Mouse (Mus musculus) telencephalon, adult 2 months (tissue): ENCODE results near the gene Itgb2.

Experiments
- DNase-seq: peaks from one replicate; pipeline ENCODE4 v3.0.0-alpha.2; 2011; ENCODE audit warnings: low read depth, low spot score

Gene Itgb2

DNA sequence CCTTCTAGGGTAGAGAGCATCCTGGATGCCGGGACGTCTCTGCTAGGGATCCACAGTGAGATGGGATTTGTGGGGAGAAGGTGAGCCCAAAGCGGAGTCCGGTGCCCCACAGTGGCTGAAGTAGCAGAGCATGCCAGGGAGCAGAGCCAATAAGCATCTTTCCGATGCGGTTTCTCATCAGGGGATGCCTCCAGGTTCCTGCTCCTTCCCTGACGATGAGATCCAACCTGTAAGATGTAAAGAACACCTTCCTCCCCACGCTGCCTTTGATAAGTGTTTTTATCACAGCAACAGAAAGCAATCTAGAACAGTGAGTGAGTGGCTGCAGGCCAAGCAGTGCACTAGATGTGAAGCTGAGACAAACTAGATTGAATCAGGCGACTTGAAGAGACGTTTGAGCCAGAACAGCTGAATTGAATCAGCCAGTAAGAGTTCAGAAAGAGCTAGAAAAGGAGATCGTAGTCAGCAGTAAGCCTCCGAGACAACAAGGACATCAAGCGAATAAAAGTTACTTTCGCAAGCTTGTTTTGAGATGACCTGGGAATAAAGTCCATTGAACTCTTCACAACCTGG, 13.6 kb upstream of the Itgb2 start:
- no peak for DNase-seq

DNA sequence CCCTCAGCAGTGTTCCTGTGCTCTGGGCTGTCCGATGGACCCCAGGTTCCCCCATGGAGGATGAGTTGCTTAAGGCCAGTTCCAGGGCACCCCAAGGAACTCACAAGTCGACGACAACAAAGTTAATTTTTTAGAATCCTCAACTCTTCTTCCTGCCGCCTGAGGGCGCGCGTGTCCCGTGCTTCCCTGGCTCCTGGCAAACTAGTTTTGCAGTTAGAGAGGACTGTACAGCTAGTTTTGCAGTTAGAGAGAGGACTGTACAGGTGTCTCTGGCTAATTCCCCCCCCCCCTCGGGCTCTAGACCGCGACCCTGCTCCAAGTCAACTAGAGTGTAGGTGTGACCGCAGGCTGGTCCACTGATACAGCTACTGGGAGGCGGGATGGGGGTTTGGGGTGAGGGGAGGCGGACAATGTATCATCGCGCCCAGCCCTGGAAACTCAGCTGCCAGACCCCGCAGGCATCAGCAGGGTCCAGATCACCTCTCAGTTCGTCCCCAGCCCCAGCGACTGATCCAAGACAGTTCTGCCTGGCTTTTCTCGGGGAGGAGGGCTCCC, 12.9 kb upstream of the Itgb2 start:
- DNase-seq, result no peak

DNA sequence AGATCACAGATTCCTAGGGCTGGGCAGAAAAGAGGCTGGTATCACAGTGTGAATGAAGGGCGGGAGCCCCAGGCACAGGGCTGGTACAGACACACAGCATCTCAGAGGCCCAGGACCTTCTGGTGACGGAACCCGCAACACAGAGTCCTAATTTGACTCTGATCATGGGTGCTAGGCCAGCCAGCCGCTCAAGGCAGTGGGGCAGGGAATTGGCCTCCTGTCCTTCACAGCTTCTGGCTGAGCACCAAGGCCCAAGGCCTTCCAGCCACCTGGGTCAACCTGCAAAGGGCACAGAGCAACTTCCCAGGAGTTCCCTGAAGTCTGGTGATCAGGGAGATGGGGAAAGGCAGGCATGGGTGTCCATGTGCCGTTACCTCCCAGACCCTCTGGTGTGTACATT, 12.3 kb upstream of the Itgb2 start:
- DNase-seq, result no peak

DNA sequence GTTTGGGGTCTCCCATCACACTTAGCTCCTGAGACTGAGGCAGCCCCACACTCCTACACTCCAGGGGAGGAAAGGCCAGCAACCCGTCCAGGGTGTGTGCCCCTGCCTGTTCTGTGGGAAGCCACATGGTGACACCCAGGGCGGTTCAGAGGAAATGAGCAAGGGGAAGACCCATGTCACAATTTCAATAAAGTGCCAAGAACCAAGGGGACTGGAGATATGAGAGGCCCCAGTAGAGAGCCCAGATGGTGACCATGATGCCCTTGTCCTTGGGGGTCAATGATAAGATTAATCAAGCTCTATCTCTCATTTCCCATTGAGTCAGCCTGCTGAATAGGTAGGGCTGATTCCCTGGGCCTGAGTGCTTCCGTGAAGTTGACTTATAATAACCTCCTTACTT, 10.9 kb upstream of the Itgb2 start:
- no peak for DNase-seq

DNA sequence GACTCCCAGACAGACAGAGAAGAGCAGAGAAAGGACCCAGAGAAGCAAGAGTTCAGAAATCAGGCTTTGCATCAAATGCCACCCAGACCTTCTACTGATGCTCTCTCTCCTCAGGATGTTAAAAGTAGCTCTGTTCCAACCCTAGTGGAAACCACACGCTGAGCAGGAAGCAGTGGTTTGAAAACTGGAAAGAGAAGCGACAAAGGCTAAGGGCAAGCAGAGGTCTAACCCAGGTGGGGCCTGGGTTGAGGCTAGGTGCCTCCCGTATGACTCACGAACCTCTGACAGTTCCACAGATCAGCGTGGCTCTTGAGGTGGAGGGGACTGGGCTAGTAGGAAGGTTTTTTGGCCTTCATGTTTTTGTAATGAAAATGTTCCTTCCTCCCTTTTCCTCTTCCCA, 9.6 kb upstream of the Itgb2 start:
- DNase-seq, result no peak

DNA sequence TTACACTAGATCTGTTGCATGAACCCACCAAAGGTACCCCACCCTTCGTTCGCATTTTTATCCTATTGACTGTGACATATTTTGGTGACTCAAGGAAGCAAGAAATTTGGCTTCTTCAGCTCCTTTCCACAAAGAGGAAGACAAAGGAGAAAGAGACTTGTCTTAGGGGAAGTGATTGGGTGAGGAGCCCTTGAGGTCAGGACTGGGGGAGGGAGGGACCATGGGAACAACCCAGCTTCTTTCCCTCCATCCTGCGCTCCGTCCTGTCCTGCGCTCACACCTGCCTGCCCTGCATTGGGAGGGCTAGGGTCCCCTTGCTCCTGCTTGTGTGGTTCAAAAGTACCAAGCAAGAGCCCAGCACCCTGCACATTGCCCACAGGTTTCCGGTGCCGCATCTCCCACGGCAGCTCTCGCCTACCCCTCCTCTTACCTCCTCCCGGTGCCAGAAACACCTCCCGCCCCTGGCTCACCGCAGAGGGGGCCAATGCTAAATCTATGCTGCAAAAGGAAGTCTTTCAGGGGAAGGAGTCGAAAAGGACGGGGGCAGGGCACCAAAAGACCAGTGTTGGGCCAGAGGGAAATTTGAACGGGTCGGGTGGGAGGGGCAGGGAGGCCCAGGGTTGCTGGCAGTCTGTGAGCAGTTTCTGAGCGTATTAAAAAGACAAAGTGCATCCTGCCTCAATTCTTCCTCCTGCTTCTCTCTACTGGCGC, 7.9 kb upstream of the Itgb2 start:
- no peak for DNase-seq

DNA sequence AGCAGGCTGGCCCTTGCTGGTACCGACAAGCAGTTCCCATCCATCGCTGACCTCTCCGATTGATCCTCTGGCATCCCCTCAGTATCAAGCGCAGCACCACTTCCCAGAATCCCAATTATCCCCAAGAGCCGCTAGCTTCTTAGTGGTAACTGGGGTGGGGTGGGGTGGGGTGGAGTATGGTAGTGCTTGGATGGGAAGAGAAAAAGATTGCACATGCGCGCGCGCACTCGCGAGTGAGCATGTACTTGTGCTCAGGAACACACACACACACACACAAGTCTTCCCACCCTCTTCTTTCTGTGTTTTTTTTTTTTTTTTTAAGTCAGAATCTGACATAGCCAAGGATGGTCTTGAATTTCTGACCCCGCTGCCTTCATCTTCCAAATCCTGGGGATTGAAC, 7.3 kb upstream of the Itgb2 start:
- no peak for DNase-seq

DNA sequence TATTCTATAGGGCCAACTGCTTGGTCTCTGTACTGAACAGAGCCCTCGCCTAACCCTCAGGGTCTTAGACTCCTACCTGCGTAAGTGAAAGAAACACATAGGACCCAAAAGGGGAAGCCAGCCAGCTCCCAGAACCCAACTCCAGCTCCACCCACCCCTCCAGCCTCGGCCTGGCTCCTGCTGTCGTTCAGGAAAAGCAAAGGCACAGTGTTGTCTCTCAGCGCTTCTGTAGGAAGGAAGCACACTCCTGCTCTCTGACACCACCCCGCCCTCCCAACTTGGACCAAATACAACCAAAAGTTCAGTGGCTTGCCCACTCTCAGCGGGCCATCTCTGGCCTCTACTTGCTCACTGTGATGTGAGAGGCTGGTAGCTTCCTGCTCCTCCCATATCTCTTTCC, 6.7 kb upstream of the Itgb2 start:
- DNase-seq, result no peak

DNA sequence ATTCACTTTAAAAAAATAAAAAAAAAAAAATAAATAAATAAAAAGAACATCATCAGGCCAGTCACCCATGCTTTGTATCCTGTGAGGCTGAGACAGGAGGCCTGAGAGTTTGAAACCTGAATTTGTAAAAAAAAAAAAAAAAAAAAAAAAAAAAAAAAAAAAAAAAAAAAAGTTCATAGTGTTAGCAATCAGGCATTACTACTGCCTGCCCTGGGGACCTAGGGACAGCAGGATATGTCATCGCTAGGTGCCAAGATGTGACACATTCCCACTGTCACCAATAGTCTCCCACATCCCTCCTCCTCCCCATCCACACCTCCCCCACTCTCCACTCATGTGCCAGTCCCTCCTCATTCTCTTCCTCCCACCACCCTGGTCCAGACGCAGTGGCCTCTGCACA, 3.6 kb upstream of the Itgb2 start:
- no peak for DNase-seq

DNA sequence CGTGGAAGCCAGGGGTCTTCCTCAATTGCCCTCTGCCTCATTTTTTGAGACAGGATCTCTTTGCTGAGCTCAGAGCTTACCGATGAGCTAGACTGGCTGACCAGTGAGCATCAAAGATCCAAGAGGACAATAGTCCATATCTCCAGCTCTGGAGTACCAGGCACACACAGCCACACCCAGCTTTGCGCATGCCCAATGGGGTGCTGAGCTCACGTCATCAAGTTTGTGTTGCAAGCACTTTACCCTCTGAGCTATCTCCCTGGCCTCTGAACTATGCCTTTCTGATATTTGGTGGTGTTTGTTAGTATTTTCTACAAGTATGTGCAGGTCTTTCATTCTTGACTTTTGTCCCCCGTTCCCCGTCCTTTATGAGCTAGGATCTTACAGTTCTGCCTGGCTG, 1.4 kb upstream of the Itgb2 start:
- DNase-seq, result no peak

DNA sequence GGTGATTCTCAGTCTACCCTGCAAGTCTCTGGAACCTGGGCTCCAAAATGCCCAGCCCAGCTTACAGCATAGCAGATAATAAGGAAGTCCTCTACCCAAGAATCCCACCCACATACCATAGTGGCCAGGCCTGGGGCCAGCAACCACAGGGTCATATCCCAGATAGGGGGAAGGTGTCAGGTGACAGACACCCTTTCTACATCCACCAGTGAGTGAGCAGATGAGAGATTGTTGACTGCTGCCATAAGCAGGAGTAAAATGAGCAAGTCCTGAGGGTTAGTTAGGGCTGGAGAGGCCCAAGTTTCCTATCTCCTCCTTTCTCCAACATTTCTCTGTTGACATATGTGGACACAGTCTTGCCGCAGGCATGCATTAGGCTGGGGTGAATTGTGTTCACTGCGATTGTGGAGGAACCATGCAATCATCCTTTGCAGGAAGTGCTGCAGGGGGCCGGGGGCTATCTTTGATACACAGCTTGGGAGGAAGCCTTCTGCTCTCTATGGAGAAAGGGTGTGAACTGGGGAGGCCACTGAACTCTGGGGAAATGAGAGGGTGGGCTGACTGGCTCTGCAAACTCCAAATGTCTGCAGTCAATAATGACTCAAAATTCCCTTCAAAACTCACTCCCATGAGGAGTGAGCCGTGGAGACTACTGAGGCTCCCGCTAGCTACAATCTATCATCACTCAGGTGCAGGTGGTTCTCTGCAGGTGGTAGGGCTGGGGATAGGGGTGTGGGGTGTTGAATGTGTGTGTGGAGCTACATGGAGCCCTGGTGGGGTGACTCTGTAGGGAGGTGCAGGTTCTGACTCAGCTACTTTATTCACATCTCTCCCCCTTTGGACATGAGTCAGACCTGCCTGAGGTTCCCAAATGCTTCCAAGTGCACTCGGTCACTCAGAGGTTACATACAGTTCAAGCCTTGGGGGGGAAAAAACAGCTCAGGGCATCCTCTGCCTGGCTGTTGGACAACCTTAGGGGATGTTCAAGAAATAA, 1.3 kb downstream of the Itgb2 start:
- DNase-seq, result no peak

DNA sequence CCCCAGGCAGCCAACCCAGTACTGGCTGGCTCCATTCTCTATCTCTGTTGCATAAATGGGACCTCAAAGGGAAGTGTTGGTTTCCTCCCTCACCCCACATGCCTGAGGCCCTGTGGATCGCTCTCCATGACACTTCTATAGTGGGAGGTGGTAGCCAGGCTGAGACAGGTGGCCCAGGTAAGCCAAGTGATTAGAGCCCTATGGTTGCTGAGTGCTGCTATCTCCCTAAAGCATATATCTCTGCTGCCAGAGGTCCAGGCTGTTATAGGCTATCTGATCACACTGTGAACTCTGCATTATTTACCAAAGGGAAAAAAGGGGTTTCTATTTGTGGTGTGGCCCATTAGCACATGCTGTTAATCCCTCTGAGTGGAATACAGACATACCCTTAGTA, 2.0 kb downstream of the Itgb2 start:
- no peak for DNase-seq

DNA sequence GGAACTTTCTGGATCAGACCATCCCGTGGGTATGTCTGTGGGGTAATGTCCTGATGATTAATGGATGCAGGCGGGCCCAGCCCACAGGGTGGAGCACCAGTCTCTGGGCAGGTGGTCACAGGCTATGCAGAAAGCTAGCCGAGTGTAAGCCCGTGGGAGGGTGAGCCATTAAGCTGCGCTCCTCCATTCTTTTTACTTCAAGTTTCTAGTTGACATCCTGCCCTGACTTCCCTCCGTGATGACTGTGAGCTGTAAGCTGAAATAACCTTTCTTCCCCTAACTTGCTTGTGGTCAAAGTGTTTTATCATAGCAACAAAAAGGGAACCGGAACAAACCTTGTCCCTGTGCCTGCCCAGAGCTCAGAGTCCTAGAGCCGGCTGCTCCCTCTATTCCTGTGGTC, 6.7 kb downstream of the Itgb2 start:
- no peak for DNase-seq

DNA sequence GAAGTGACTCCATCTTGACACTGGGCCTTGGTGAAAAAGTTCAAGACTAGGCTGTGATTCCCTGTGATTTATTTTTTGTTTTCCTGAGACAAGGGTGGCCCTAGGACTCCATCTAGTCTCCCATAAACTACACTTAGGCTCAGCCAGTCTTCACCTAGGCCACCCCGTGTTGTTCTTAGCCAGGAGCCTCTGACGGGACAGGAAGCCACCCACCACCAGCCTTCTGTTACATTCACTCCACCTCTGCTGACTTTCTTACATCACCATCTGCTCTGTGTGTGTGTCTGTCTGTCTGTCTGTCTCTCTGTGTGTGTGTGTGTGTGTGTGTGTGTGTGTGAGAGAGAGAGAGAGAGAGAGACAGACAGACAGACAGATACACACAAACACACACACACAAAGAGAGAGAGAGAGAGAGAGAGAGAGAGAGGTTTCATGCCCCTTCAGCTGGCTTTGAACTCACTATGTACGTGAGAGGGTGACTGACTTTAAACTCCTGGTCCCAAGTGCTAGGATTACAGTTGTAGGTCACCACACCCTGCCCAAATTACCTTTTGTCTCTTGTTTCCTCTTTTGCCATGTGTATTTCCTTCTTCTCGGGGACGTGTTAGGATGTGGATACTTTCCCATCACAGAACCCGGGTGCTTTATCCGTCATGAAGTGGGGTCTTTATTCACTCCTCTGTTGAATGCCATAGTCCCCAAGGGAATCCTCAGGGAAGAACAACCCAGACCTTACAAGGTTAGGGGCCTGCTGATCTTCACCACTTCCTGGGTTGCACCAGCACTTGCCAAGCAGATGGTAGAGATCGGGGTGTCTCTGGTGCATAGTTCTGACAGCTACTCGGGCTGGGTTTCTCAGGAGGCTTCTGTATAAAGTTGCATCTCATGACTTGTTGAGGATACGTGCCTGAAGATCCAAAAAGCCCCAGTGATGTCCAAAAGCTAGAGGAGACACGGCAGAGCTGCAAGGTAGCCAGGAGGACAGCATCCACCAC, 7.5 kb downstream of the Itgb2 start:
- DNase-seq, result no peak

DNA sequence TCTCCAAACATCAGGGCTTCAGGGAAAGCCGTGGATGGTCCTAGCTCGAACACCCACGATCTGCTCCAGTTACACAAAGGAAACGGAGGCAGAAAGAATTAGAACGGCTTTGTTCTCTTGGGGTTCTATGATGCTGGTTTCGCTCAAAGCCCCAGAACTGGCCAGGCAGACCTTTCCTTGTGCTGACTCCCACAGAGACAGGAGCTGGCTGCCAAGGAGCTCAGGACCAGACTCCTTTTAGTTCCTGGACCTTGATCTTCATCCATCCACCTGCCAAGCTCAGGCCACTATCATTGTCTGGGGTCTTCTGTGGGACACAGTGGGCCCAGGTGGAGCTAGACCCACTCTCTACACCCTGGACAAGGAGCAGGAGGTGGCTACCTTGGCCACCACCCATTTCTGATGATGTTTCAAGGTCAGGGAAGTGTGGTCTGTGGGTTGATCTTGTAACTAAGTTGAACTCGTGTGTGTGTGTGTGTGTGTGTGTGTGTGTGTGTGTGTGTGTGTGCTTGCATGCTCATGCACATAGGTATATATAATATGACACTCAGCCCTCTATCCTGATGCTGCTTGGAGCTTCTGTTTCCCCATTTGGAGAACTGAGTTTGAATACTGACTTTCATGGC, 9.4 kb downstream of the Itgb2 start:
- no peak for DNase-seq

DNA sequence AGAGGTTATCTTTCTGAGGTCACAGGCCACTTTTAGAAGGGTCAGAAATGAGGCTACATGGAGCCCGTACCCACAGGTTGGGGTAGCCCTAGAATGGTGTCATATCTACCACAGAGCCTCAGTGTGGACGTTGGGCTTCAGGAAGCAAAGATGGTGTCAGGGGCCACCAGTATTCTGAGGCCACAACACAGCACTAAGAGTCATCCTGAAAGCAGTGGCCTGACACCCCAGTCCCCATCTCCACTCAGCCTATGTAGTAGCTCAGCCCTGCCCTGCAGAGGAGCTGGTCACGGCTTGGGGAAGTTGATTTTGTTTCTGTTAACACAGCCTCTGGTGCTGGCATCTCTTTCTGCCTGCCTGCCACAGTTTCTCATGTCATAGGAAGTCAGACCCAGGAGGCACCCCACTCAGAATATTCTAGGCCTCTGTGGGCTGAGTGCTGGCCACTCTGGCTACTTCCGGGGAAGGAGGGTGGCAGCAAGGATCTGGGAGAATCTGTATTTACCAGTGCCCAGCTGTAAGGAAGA, 10.6 kb downstream of the Itgb2 start:
- DNase-seq, result no peak

DNA sequence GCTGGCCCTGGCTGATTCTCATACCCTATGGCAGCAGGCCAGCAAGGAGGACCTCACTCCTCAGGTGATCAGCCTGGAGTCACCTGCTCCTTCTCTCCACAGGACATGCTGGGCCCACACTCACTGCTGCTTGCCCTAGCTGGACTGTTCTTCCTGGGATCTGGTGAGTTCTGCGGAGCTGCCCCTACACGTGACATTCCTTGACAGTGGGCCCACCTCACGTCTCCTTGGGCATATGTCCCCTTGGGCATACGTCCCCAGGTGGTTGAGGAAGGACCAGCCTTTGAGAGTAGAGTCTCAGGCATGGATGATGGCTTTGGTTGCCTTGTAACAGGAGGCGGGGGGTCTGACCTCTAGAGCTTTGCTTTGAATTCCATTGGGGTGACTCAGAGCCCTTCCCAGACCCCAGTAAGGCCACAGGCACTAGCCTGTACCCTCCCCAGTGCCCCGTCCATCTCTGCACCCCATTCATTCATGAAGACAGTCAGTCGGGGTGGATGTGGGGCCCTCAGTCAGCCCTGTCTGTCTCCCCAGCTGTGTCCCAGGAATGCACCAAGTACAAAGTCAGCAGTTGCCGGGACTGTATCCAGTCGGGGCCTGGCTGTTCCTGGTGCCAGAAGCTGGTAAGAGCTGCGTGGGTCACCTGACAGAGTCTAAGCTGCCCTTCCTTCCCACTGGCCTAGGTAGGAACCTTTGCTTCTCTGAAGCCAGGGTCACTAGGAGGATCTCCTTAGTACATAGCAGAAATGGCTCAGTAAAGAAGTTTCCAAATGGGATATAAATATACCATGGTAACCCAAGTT, 12.0 kb downstream of the Itgb2 start:
- no peak for DNase-seq

DNA sequence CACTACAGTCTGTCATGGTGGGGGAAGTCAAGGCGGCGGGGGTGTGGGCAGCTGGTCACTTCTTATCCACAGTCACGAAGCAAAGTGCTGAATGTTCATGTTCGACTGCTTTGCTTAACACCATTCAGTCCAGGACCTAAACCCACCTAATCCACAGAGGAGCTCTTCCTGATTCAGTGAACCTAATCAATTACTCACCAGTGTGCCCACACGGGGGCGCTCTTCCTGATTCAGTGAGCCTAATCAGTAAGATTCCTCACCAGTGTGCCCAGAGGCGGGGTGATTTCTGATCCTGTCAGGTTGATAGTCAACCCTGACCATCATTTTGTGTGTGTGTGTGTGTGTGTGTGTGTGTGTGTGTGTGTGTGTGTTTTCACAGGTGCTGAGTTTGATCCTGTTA, 13.2 kb downstream of the Itgb2 start:
- DNase-seq, result no peak

DNA sequence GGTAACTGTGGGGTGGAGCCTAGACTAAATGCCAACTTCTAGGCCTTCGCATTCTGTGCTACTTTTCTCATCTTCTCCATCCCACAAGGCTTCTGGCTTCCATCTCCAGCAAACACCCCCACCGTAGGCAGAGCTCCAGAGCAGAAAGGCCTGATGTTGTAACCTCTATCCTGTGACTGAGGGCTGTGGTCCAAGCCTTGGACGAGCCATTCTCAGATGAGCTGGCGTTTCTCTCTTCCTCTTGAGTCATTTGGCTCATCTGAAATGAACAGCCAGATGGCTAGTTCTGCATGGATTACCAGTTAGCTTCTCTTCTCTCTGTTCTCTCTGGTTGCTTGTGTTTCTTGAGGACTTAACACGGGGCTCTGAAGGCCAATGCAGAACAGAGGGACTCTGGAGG, 14.9 kb downstream of the Itgb2 start:
- DNase-seq, result peak; percentile 81

DNA sequence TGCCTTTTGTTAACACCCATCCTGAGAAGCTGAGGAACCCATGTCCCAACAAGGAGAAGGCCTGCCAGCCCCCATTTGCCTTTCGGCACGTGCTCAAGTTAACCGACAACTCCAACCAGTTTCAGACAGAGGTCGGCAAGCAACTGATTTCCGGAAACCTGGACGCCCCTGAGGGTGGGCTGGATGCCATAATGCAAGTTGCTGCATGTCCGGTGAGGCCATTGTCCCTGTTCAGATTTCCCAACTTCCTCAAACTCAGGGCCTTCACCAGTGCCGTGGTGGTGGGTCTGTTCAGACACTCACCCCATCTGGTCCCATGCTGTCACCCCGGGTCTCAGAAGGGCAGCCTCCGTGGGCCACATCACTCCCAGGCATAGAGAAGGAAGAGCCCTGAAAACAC, 18.5 kb downstream of the Itgb2 start:
- DNase-seq, result no peak
